Mouse (Mus musculus) left cerebral cortex, adult 2 months (tissue): ENCODE measurements around the gene Rtn1. TPM values are rescaled to one million over a fixed set of nuclear protein-coding genes. Genes with fewer than 3 reads are reported as not detected.
"Not testable (repeated sequence)": the region's sequence is repeated elsewhere in the genome, so short reads cannot be mapped to it uniquely, and the experiment has no call there.

ENCODE experiments used
- DNase-seq, 2 experiments: peaks; one replicate each; pipeline ENCODE4 v3.0.0; 2021 to 2022; ENCODE audit warnings: low spot score in 2 of 2, mixed read lengths in 1 of 2; ENCODE audit errors: extremely low spot score in 1 of 2
- H3K27ac ChIP-seq: fragments of 200-600 bp; 2 replicates; pipeline ENCODE4 v1.8.1; 2022
- H3K4me3 ChIP-seq: fragments of 200-600 bp; 2 replicates; pipeline ENCODE4 v1.8.1; 2022
- CTCF ChIP-seq: fragments of 200-600 bp; IDR thresholded peaks from 2 replicates; pipeline ENCODE4 v1.8.1; 2022; ENCODE audit warnings: antibody characterized with exemption, mild to moderate bottlenecking, moderate library complexity
- intact Hi-C: fragments of 180-260 bp; cut with DNase I; formaldehyde crosslinking; loops from one replicate; pipeline ENCODE4 v1.15.1; 2025
- total RNA-seq, 2 experiments: library from RNA; stranded (reverse); gene quantifications; 2 replicates each; pipeline ENCODE4 v1.2.3; 2021

Gene Rtn1
- total RNA-seq, 2 experiments from 2014 or later, result 1,445 to 1,455 TPM

- Histone ChIP-seq H3K27ac (no peak overlapping the region), H3K4me3 (no peak overlapping the region)
- DNase-seq, result no peak
- intact Hi-C loops, result no loop called here
- no peak for TF ChIP-seq CTCF
Measured at GRCm38 (mm10) chr12:72308506-72308905, 100.3 kb downstream of the Rtn1 start.

- intact Hi-C loops, result no loop called here
- no peak overlapping the region for H3K27ac ChIP-seq
- H3K4me3 ChIP-seq, result no peak overlapping the region
- TF ChIP-seq CTCF, result no peak
- no peak for DNase-seq
Measured at GRCm38 (mm10) chr12:72306281-72306680, 102.6 kb downstream of the Rtn1 start.

GRCm38 (mm10) chr12:72305421-72305820 lies 103.4 kb downstream of the Rtn1 start:
- H3K27ac ChIP-seq, result no peak overlapping the region
- H3K4me3 ChIP-seq, result no peak overlapping the region
- intact Hi-C loops, result no loop called here

GRCm38 (mm10) chr12:72304985-72305384 lies 103.9 kb downstream of the Rtn1 start:
- Histone ChIP-seq H3K27ac (no peak overlapping the region), H3K4me3 (no peak overlapping the region)
- no peak for TF ChIP-seq CTCF
- DNase-seq, result no peak
- intact Hi-C loops, result no loop called here

More at GRCm38 (mm10) chr12:72305421-72305820, 103.4 kb downstream of the Rtn1 start:
- no peak for TF ChIP-seq CTCF
- DNase-seq, result no peak

- Histone ChIP-seq H3K4me3 (no peak overlapping the region), H3K27ac (no peak overlapping the region)
- intact Hi-C loops, result no loop called here
- DNase-seq, result no peak
- TF ChIP-seq CTCF, result no peak
Measured at GRCm38 (mm10) chr12:72304347-72304688, 104.5 kb downstream of the Rtn1 start.

GRCm38 (mm10) chr12:72303624-72304346 lies 105.1 kb downstream of the Rtn1 start:
- TF ChIP-seq CTCF, result no peak
- intact Hi-C loops, result no loop called here
- no peak for DNase-seq
- no peak overlapping the region for H3K4me3 ChIP-seq
- H3K27ac ChIP-seq, result no peak overlapping the region

- Histone ChIP-seq H3K4me3 (no peak overlapping the region), H3K27ac (no peak overlapping the region)
- intact Hi-C loops, result no loop called here
- no peak for DNase-seq
- no peak for TF ChIP-seq CTCF
Measured at GRCm38 (mm10) chr12:72301431-72301830, 107.4 kb downstream of the Rtn1 start.

GRCm38 (mm10) chr12:72300971-72301370 lies 107.9 kb downstream of the Rtn1 start:
- Histone ChIP-seq H3K4me3 (no peak overlapping the region), H3K27ac (no peak overlapping the region)
- no peak for DNase-seq
- no peak for TF ChIP-seq CTCF
- intact Hi-C loops, result no loop called here

- TF ChIP-seq CTCF, result no peak
- intact Hi-C loops, result no loop called here
- no peak overlapping the region for H3K4me3 ChIP-seq
- DNase-seq, result no peak
- H3K27ac ChIP-seq, result no peak overlapping the region
Measured at GRCm38 (mm10) chr12:72298222-72298621, 110.6 kb downstream of the Rtn1 start.

- no peak for DNase-seq
- intact Hi-C loops, result no loop called here
- Histone ChIP-seq H3K27ac (no peak overlapping the region), H3K4me3 (no peak overlapping the region)
- TF ChIP-seq CTCF, result no peak
Measured at GRCm38 (mm10) chr12:72296552-72296951, 112.3 kb downstream of the Rtn1 start.

- intact Hi-C loops, H3K4me3 ChIP-seq, DNase-seq, H3K27ac ChIP-seq: not testable (repeated sequence)
Measured at GRCm38 (mm10) chr12:72293185-72293584, 115.7 kb downstream of the Rtn1 start.

- Histone ChIP-seq H3K4me3 (no peak overlapping the region), H3K27ac (no peak overlapping the region)
- no peak for DNase-seq
- intact Hi-C loops, result no loop called here
- no peak for TF ChIP-seq CTCF
Measured at GRCm38 (mm10) chr12:72292566-72292965, 116.3 kb downstream of the Rtn1 start.

GRCm38 (mm10) chr12:72291266-72291665 lies 117.6 kb downstream of the Rtn1 start:
- no peak for DNase-seq
- intact Hi-C loops, result no loop called here

More at GRCm38 (mm10) chr12:72291266-72291665, 117.6 kb downstream of the Rtn1 start:
- Histone ChIP-seq H3K4me3 (no peak overlapping the region), H3K27ac (no peak overlapping the region)
- no peak; the same call in 1 of the 2 replicates for TF ChIP-seq CTCF
